Mouse (Mus musculus): Measurements from ENCODE around the gene Gcc1.
A peak's percentile ranks its signal among the peaks of the same experiment; 100 is the strongest.

Gene Gcc1

GRCm38 (mm10) chr6:28428290-28428689, at the start of gene Gcc1:
Gene Gcc1 (minus strand): TSS chr6:28428390.
- DNase-seq: no peak

GRCm38 (mm10) chr6:28474839-28475238, 46.6 kb upstream of the Gcc1 start, which contains the start of gene Snd1:
Gene Snd1 (plus strand): TSS chr6:28475139.
- DNase-seq: no peak

GRCm38 (mm10) chr6:28474211-28474610, 46.0 kb upstream of the Gcc1 start:
- no peak for DNase-seq

GRCm38 (mm10) chr6:28471284-28472035, 43.3 kb upstream of the Gcc1 start:
- DNase-seq: no peak

- no peak for DNase-seq
Measured at GRCm38 (mm10) chr6:28470621-28471020, 42.4 kb upstream of the Gcc1 start.

- no peak for DNase-seq
Measured at GRCm38 (mm10) chr6:28470017-28470602, 41.9 kb upstream of the Gcc1 start.

- no peak for DNase-seq
Measured at GRCm38 (mm10) chr6:28464630-28465029, 36.4 kb upstream of the Gcc1 start.

GRCm38 (mm10) chr6:28460534-28460933, 32.3 kb upstream of the Gcc1 start:
- peak; percentile 82 for DNase-seq

GRCm38 (mm10) chr6:28459221-28459668, 31.1 kb upstream of the Gcc1 start:
- no peak for DNase-seq

GRCm38 (mm10) chr6:28450977-28451376, 22.8 kb upstream of the Gcc1 start:
- DNase-seq: no peak

- DNase-seq: no peak
Measured at GRCm38 (mm10) chr6:28450481-28450880, 22.3 kb upstream of the Gcc1 start.

GRCm38 (mm10) chr6:28449253-28449652, 21.1 kb upstream of the Gcc1 start, which contains the start of gene Pax4:
Gene Pax4 (minus strand): TSS chr6:28449353.
- DNase-seq: no peak

- no peak for DNase-seq
Measured at GRCm38 (mm10) chr6:28447937-28448336, 19.7 kb upstream of the Gcc1 start.

GRCm38 (mm10) chr6:28431538-28431855, 3.3 kb upstream of the Gcc1 start:
- no peak for DNase-seq

- DNase-seq: peak; percentile 50
Measured at GRCm38 (mm10) chr6:28430795-28431537, 2.8 kb upstream of the Gcc1 start.

GRCm38 (mm10) chr6:28429870-28430269, 1.7 kb upstream of the Gcc1 start:
- DNase-seq: no peak

- DNase-seq: peak; percentile 24
Measured at GRCm38 (mm10) chr6:28427096-28427839, 922 bp downstream of the Gcc1 start, which contains the start of gene Fscn3. Gene Fscn3 (plus strand): TSS chr6:28427789.

GRCm38 (mm10) chr6:28425019-28425418, 3.2 kb downstream of the Gcc1 start:
- no peak for DNase-seq

GRCm38 (mm10) chr6:28423767-28424695, 4.2 kb downstream of the Gcc1 start:
- DNase-seq: peak; percentile 58

GRCm38 (mm10) chr6:28423313-28423712, 4.9 kb downstream of the Gcc1 start, which contains the start of gene Arf5:
Gene Arf5 (plus strand): TSS chr6:28423560.
- peak; percentile 98 for DNase-seq

GRCm38 (mm10) chr6:28422651-28423290, 5.4 kb downstream of the Gcc1 start:
- no peak for DNase-seq

All from lung, postnatal 14 days (tissue).